Mouse (Mus musculus) left cerebral cortex, adult 2 months (tissue): Measurements from ENCODE around the gene Cntnap2. TPM values are rescaled to one million over a fixed set of nuclear protein-coding genes. Genes with fewer than 3 reads are reported as not detected.

Experiments used
- DNase-seq, 2 experiments: peaks; one replicate each; pipeline ENCODE4 v3.0.0; 2021 to 2022; ENCODE audit warnings: low spot score in 2 of 2, mixed read lengths in 1 of 2; ENCODE audit errors: extremely low spot score in 1 of 2
- H3K27ac ChIP-seq: fragments of 200-600 bp; 2 replicates; pipeline ENCODE4 v1.8.1; 2022
- H3K4me3 ChIP-seq: fragments of 200-600 bp; 2 replicates; pipeline ENCODE4 v1.8.1; 2022
- CTCF ChIP-seq: fragments of 200-600 bp; IDR thresholded peaks from 2 replicates; pipeline ENCODE4 v1.8.1; 2022; ENCODE audit warnings: antibody characterized with exemption, mild to moderate bottlenecking, moderate library complexity
- intact Hi-C: fragments of 180-260 bp; cut with DNase I; formaldehyde crosslinking; loops from one replicate; pipeline ENCODE4 v1.15.1; 2025
- total RNA-seq, 2 experiments: library from RNA; stranded (reverse); gene quantifications; 2 replicates each; pipeline ENCODE4 v1.2.3; 2021

The Cntnap2 gene
- total RNA-seq, 2 experiments from 2014 or later: 116 to 119 TPM

DNA sequence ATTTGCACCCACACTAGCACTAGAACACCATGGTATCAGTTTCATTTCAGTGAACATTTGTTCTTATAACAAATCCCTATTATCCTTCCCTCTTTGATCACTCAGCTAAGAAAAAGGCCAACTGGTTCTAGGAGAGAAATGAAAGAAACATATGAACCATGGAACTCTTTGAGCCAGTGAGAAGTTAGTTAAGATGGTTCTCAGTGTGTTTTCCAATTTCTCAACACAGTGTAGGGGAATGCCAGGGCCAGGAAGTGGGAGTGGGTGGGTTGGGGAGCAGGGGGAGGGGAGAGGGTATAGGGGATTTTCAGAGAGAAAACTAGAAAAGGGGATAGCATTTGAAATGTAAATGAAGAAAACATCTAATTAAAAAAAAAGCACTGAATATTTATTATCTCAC, 286.8 kb downstream of the Cntnap2 start:
- no peak overlapping the region for H3K27ac ChIP-seq
- DNase-seq: no peak
- no peak for TF ChIP-seq CTCF
- intact Hi-C loops: no loop called here
- H3K4me3 ChIP-seq: no peak overlapping the region

DNA sequence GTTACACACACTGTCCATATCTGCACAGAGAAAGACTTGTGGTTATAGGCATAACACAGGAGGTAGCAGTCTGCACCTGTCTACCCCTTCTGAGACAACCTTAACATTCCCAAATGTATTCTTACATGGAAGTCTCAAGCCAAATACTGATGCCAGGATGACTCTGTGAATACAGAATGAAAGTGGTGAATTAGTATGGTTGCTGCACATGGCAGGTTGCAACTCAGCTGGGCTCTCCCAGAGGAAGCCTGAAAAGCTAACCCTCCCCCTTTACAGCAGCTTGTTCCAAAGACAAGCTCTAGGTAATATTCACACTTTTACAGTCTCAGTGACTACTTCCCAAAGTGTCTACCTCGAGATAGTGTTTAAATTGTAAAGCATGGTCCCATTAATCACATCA, 307.3 kb downstream of the Cntnap2 start:
- Histone ChIP-seq H3K27ac (no peak overlapping the region), H3K4me3 (no peak overlapping the region)
- no peak for TF ChIP-seq CTCF
- no peak for DNase-seq
- intact Hi-C loops: no loop called here

DNA sequence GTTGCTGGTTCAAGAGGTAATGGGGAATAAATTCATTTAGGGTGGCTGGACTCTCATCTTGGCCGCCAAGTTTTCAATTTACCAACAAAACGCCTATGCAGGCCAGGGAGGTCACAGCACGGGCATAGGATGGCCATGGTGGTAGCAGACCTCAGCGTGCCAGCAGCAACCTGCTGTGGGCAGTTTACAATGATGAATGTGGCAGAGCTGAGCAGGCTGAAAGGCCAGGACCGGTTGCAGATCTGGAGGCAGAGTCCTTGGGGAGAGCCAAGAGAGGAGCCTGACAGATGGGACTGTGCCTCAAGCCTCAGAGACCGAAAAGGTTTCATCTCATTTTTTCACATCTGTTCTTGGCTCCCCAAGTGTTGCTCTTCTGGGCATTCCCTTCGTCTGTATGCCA, 322.0 kb downstream of the Cntnap2 start:
- TF ChIP-seq CTCF: no peak
- intact Hi-C loops: no loop called here
- no peak overlapping the region for H3K27ac ChIP-seq
- no peak overlapping the region for H3K4me3 ChIP-seq
- DNase-seq: no peak

DNA sequence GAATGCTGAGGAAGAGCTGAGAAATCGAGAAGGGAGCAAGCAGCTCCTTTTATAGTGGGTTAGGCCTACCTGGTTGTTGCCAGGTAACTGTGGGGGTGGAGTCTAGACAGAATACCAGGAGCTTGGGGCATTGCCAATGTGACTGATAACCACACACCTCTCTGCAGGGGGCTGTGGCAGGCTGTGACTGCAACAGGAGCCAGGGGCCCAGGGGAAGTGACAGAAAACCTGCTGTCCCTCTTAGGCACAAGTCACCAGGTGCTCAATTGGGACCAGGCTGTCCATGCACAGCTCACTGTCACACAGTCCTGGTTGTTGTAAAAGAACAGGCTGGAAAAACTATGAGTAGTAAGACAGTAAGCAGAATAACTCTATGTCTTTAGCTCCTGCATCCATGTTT, 329.9 kb downstream of the Cntnap2 start:
- no peak for DNase-seq
- no peak overlapping the region for H3K27ac ChIP-seq
- no peak overlapping the region for H3K4me3 ChIP-seq
- intact Hi-C loops: no loop called here
- no peak for TF ChIP-seq CTCF

DNA sequence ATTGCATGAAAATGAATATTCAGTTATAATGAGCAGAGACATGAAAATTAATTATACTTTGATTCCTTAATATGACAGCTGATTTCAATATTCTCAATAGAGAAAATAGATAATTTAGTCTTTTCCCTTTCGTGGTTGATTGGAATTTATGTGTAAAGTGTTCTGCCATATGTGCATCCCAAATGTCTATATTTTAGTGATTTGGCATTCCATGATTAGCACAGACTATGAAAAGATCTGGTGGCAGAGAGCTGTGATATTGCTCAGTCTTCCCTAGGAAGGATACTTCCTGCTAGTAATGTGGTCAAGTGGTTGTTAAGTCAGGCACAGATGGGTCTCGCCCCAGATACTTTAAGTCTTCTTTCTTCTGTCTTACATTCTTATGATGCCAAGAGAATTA, 354.5 kb downstream of the Cntnap2 start:
- no peak for TF ChIP-seq CTCF
- intact Hi-C loops: no loop called here
- H3K27ac ChIP-seq: no peak overlapping the region
- DNase-seq: no peak
- no peak overlapping the region for H3K4me3 ChIP-seq

DNA sequence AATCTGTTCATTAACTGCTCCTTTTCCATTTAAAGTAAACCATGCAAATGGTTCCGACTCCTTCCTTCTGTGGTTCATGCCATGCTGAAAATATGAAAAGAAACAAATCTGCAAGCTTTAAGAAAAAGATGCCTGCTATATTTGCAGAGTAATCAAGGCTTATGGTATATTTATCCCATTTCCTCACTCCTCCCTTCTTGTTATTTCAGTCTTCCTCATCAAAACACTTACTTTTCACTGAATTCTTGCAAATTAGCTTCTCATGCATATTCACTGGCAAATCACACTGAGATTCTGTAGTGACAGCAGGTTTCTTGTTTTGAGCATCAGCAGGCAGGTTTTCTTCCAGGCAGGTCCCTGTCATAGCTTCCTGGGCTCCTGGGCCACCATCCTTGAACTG, 396.3 kb downstream of the Cntnap2 start:
- intact Hi-C loops: no loop called here
- no peak for DNase-seq
- TF ChIP-seq CTCF: no peak
- Histone ChIP-seq H3K27ac (no peak overlapping the region), H3K4me3 (no peak overlapping the region)

DNA sequence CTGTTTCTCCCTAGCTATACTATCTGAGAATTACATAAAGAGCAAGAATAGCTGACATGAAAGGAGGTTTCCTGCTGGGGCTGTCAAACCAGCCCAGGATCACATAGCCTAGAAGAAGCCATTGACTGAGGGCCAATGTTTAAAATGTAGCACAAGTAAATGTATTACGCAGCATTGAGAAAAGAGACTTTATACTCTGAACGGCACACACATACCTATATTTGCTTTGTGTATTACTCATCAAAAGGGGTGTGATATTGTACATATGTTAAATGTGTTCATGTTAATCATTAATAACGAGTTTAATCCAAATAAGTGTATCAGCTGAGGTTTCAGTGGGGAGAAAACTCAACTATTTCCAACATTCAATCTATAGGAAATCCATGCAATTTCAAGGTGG, 459.1 kb downstream of the Cntnap2 start:
- no peak for TF ChIP-seq CTCF
- no peak for DNase-seq
- no peak overlapping the region for H3K27ac ChIP-seq
- H3K4me3 ChIP-seq: no peak overlapping the region
- intact Hi-C loops: no loop called here

DNA sequence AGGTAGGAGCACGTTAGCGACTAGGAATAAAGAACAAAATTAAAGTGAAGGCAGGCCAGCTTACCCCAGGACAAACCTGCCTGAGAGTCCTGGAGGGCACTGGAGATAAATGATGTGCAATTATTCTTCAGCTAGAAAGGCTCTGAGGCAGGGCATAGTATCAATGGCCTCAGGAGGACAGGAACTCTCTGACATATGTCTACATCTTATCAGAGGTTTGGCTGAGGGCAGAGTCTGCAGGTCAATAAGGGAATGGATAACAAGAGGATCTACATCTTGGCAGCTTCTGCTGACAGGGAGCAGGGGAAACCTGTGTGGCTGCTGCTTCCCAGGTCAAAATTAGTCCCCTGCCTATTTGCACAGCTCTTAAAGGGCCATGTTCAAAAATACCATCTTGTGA, 477.8 kb downstream of the Cntnap2 start:
- intact Hi-C loops: no loop called here

DNA sequence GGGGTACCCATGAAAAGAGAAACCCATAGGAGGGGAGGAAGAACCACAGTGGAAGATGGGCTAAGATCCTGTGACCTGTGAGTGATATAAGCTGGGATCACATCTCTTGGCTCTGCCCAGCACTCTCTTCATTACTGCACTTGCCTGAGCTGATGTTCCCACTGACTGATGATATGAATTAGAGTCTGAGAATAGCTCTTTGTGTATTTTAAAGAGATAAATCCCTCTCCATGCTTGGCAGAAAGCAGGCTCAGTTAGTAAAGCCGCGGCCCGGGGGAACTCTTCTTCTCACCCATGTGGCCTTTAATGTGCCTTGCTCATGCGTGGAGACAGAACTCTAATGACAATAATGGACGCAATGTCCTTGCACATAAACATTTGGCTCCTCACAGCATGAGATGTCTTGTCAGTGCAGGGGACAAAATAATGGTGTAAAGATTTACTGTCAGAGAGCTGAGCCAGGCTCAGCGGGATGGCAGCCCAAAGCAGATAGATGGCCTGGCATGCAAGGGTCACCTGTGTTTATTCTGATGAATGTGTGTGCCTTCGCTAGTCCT, 485.2 kb downstream of the Cntnap2 start:
- no peak for TF ChIP-seq CTCF
- no peak for DNase-seq
- Histone ChIP-seq H3K4me3 (no peak overlapping the region), H3K27ac (no peak overlapping the region)
- intact Hi-C loops: no loop called here

More for the DNA sequence above, 477.8 kb downstream of the Cntnap2 start:
- no peak overlapping the region for H3K4me3 ChIP-seq
- no peak for TF ChIP-seq CTCF
- no peak for DNase-seq
- no peak overlapping the region for H3K27ac ChIP-seq

DNA sequence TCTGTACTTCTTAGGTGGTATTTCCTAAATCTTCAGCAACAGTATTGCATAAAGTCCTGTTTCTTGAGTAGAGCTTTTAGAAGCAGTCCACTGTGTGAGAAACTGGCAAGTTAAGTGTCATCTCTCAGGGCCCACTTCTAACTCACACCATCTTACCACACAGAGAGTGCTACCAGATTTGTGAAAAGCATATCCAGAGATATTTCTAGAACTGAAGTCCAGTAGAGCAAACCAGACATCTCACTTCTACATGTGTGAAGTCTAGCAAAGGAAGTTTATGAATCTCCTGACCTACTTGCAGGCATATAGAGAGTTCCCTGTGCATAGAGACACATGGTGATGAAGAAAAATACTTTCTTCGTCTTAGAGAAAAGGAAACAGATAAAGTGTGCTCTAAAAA, 500.6 kb downstream of the Cntnap2 start:
- intact Hi-C loops: no loop called here
- Histone ChIP-seq H3K4me3 (no peak overlapping the region), H3K27ac (no peak overlapping the region)
- no peak for TF ChIP-seq CTCF
- no peak for DNase-seq

DNA sequence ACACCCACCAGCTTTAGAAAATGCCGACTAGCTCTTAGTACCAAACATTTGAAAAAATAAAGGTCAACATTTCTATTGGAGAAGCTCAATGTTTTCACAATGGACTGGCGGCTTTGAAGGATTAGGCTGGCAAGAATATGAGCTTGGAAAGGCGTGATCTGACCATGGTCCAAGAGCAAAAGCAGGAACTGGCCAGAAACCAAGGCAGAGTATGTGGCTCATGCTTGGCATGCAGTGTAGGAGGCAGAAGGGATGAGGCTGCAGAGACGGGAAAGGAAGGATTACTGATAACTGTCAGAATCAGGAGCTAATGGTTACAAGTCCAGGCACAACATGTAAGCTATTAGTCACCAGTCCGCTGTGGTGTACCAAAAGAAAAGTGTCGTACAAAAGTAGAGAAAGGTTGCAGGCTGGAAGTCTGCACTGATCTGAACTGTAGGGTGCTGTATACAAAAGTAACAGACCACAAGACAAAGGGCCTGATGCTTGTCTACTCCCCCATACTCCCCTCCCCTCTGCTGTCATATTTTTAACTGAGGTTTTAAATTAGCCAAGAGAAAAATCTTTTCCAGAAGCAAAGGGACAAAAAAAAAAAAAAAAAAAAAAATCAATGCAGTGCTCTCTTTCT, 525.4 kb downstream of the Cntnap2 start:
- intact Hi-C loops: no loop called here
- no peak overlapping the region for H3K27ac ChIP-seq
- TF ChIP-seq CTCF: no peak
- H3K4me3 ChIP-seq: no peak overlapping the region
- peak in 1 of 2 experiments; percentile 9 for DNase-seq

DNA sequence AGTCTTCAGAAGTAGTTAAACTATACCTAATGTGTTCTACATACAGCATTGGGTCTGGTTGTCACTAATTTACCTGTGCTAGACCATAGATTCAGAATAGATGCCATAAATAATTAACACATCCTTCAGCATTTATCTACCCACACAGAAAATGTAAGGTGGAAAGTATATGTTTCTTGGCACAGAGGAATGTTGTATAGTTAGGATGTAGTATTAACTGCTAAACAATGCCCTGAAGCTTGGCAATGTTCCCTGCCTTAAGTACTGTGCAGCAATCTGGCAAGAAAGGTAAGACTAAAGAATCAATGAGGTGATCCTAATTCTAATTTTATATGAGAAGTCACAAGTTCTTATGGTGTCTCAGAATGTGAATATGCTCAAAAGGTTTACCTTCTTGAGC, 529.9 kb downstream of the Cntnap2 start:
- no peak for TF ChIP-seq CTCF
- intact Hi-C loops: no loop called here
- no peak for DNase-seq
- Histone ChIP-seq H3K4me3 (no peak overlapping the region), H3K27ac (no peak overlapping the region)

DNA sequence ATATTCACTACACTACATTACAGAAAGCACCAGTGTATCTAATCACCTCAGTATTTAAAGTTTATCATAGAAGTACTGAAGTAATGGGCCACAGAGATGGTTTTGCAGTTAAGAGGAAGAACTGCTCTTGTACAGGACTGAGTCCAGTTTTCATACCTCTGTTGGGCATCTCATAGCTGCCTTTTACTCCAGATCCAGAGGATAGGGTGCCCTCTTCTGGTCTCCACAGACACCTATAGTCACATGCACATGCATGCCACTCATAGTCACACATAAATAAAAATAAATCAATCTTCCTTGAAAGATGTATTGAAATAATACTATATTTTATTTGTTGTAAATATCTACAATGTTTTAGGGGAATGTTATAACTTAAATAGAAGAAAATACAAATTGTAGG, 587.9 kb downstream of the Cntnap2 start:
- Histone ChIP-seq H3K4me3 (no peak overlapping the region), H3K27ac (no peak overlapping the region)
- intact Hi-C loops: no loop called here
- no peak for DNase-seq
- TF ChIP-seq CTCF: no peak; the same call in none of the 2 replicates
